Mouse (Mus musculus): Measurements from ENCODE around the gene Bcor.

Gene Bcor

GRCm38 (mm10) chrX:12159981-12160656, at the start of gene Bcor:
Gene Bcor (minus strand): TSS chrX:12160355.
- DNase-seq (ENCODE audit: low read depth, low spot score) = peak; percentile 38

GRCm38 (mm10) chrX:12202951-12203350, 42.8 kb upstream of the Bcor start:
- DNase-seq (ENCODE audit: low read depth, low spot score) = no peak

- DNase-seq (ENCODE audit: low read depth, low spot score) = no peak
These were observed 41.0 kb upstream of the Bcor start for GRCm38 (mm10) chrX:12201111-12201510.

DNA sequence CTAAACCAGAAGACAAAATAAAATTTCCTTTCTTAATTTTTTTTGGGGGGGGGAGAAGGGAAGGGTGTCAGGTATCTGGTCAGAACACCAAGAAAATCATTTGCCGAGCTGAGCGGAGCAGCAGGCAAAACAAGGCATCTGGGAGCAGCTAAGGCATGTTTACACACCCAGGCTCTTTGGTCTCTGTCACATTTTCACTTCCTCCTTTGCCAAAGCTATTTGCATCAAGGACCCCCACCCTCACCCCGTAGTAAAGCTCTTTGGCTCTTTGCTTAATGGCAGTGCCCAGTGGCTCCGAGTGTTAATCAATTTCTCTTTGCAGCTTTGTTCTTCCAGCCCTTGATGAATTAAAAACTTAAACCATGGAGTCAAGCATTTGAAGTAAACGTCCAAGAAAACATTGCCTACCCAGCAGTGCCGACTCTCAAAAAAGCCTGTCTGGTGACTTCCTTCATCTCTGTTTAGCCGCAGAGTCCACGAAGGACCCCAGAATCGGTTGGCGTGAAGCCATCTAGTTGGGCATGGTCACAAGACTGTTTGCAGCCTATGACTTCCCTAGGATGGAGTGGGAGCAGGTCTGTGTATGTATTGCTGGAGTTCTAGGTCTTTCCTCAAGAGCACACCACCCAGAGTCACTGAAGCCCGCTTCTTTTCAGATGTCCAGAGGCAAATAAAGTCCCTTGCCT, 35.2 kb upstream of the Bcor start:
- DNase-seq (ENCODE audit: low read depth, low spot score) = peak; percentile 12

GRCm38 (mm10) chrX:12192343-12192742, 32.2 kb upstream of the Bcor start:
- DNase-seq (ENCODE audit: low read depth, low spot score) = no peak

- DNase-seq (ENCODE audit: low read depth, low spot score) = no peak
These were observed 29.4 kb upstream of the Bcor start for GRCm38 (mm10) chrX:12189511-12189910.

- DNase-seq (ENCODE audit: low read depth, low spot score) = no peak
These were observed 15.2 kb upstream of the Bcor start for GRCm38 (mm10) chrX:12175198-12175960.

DNA sequence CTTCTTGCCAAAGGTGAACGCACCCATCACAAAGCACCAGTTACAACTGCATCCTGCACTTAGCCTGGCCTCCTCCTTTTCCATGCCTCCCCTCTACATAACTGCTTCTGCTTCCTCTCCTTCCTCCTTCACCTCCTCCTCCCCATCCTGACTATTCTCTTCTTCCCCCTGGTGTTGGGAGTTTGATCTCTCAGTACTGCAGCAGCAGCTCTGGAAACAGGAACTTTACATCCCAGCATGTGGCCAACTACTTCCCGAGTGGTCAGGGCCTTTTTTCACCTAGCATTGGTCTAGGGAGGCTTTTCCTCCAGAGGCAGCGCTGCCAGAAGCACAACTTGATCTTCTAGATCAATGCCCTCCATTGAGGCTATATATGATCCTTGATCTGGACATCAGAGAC, 10.0 kb upstream of the Bcor start:
- no peak for DNase-seq (ENCODE audit: low read depth, low spot score)

DNA sequence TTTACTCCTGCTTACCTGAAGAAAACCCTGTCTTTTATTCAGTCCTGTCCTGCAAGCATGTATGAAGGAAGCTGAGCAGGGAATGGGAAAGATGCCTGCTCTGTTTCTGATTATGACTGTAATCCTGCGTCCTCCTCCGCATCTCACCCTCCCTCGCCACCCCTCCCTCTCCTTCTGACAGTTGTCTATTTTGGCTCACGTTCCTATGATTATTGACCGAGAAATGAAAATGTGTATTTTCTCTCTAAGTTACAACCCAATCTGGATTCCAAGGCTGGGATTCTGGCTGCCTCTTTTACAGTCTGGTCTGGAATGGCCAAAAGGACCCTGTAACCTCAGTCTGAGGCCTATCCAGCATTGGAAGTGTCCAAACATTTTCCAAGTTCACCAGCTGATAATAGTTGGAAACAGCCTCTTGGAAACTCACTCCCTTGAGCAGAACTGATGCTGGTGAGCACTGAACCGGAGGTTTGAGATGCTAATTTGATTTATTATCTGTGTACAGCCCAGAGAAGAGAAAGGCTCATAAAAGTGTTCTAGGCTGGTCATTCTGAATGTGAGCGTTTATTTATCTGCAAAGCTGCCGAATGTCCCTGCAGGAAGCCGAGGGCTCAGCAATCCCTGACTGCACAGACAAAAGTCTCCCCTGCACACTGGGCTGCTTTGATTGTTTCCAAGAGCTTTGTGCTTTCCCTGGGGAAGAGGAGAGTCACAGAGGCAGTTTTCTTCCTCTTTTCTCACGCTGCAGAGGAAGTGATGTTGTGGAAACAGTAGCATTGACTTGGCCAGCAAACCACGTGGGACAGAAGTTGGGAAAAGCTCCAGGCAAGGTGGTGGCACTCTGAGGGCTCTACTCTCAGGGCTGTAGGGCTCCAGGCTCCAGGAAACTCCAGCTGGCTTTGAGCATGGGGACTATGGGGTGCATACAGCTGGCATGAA, 4.7 kb upstream of the Bcor start:
- DNase-seq (ENCODE audit: low read depth, low spot score) = no peak

- peak; percentile 63 for DNase-seq (ENCODE audit: low read depth, low spot score)
These were observed 647 bp downstream of the Bcor start for GRCm38 (mm10) chrX:12159534-12159881.

DNA sequence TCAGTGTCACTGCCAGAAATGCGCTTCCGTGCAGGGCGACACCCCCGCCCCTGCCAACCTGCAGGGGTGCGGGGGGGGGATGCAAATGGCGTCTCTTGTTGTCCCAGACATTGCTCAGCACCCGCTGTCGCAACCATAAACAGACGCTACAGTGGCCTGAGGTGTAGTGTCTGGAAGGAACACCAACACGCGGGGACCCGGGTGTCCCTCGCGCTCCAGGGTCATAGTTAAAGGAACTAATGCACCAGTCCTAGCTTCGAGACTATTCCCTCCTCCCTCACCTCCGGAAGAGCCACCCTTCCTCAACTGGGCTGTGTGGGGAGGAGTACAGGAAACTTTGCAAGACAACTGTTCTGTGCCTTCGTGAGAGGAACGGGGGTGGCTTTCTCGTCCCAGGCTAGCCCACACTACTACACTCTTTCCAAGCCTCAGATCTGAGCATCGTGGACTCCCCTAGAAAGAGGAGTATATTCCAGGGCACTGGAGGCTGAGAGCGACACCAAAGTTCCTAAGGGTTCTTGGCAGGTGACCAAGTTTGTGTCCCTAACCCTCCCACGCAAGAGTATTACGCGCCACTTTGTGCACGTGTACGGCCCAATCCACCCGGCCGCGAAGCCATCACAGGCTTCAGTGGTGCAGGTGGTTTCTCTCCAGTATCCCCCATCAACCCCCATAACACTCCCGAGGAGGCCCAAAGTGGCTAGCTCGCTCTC, 1.2 kb downstream of the Bcor start:
- DNase-seq (ENCODE audit: low read depth, low spot score) = peak; percentile 64

GRCm38 (mm10) chrX:12158244-12158820, 1.8 kb downstream of the Bcor start:
- peak; percentile 74 for DNase-seq (ENCODE audit: low read depth, low spot score)

GRCm38 (mm10) chrX:12157331-12157930, 2.7 kb downstream of the Bcor start:
- DNase-seq (ENCODE audit: low read depth, low spot score) = peak; percentile 69

DNA sequence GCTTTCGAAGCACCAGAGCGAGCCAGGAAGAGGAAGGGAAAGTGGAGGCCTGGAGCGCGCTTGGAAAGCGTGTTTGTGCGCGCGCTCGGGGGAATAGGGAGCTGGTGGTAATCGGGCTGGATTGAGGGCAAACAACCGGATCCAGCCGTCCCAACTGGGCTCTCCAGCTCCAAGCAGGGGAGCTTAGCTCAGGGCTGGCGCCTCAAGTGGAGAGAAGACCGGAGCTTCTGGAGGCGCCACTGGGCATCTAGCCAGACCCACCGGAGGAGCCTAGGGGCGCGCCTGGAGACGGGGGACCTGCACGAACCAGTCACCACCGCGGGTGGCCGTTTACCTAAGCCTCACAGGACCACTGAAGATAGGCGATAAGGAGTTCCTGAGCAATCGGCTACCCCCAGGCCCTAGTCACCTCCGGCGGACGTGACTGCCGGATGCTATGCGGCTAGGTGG, 4.3 kb downstream of the Bcor start:
- DNase-seq (ENCODE audit: low read depth, low spot score) = peak; percentile 35

DNA sequence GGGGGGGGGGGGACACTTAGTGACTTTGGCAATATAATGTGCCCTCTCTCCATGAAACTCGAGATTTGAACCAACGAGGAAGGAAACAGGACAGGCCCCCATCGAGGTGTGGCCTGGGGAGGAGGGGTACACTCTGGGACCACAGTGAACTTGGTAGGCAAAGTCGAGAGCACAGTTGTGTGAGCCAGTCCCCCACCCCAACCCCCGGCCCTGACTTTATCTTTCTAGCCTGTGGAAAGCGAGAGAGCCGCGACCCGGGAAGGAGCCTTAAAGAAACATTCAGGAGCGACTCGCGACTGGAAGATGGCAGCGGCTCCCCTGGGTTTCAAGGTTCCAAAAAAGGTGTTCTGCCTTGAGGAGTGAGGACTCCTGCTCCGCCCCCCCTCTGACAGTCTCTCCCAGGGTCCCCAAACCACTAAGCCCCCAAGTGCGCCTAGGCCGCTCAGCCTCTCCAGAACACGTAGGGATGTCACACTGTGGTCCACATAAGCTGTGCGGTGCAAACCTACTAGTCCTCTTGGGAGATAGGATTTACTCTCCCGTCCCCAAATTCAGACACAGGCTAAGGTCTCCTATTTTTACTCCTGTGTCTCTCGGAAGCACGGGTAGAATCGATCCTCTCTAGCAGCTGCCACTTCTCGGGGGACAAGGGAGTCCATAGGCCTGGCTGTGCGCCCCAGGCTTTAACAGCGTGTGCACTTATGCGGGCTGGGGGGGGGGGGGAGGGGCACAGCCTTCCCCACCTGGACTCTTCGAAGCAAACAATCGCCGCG, 4.9 kb downstream of the Bcor start:
- no peak for DNase-seq (ENCODE audit: low read depth, low spot score)

DNA sequence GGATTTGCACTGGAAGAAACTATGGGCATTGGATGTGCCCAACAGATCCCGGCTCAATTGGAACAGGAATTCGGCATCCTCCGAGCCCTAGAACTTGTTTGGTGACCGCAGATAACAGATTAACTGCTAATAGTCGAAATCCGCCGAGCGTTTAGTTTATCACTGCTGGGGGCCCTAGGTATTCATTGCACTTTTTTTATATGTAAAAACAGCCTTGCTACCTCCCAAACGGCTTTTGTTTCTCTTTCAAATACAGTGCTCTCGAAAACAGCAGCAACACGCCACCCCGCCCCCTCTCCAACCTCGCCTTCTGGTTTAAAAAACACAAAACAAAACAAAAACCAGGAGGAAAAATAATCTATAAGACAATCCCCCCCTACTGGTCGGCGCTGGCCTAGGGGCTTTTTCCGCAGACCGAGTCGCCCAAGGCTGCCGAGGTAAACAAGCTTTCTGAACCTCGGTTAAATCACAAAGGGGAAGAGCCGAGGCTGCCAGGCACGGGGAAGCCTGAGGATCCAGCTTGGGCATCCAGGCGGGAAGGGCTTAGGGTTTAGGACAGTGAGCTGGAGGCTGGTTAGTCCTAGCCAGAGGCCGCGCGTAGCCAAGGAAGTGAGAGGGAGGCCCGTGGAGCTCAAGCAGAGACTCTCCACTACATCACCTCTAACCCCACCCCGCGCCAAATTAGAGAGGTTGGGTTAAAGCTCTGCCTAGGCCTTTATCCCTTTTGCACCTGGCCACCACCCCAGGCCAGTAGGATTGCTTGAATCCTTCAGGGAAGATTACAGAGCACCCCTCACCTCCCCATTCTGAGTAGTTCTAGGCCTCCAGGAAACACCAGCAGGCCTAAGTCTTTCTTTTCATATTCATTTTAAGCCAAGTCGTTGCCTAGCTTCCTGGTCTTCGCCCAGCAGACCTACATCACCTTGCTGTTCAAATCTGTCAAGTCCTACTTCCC, 6.7 kb downstream of the Bcor start:
- DNase-seq (ENCODE audit: low read depth, low spot score) = no peak

- no peak for DNase-seq (ENCODE audit: low read depth, low spot score)
These were observed 7.9 kb downstream of the Bcor start for GRCm38 (mm10) chrX:12151996-12152904.

All from brain, adult 2 months (tissue).